Mouse (Mus musculus) intestine, embryonic 14.5 days (tissue): ENCODE measurements around the gene Atg4b. TPM values are rescaled to one million over a fixed set of nuclear protein-coding genes. Genes with fewer than 3 reads are reported as not detected.
"Not testable (repeated sequence)": the region's sequence is repeated elsewhere in the genome, so short reads cannot be mapped to it uniquely, and the experiment has no call there.

Source experiments
- ATAC-seq: fragments of 200-750 bp; cut with Nextera tagmentation; replicated peaks from 2 replicates; pipeline ENCODE4 v1.8.0; 2017; ENCODE audit warnings: low read depth, moderate number of reproducible peaks, moderate TSS enrichment, moderate library complexity; ENCODE audit not compliant: low FRiP score, low TSS enrichment
- DNase-seq: peaks from one replicate; pipeline ENCODE4 v3.0.0-alpha.2; 2018; ENCODE audit warnings: low spot score
- H3K27ac ChIP-seq: fragments of 300-500 bp; sonication (generic); 2 replicates; pipeline ENCODE4 v1.5.1; 2014; ENCODE audit warnings: low read depth, mild to moderate bottlenecking, control low read depth
- H3K27me3 ChIP-seq: fragments of 300-500 bp; sonication (generic); replicated peaks from 2 replicates; pipeline ENCODE4 v1.6.1; 2014; ENCODE audit warnings: low read length, control low read depth; ENCODE audit not compliant: control insufficient read depth, insufficient read depth
- H3K36me3 ChIP-seq: fragments of 300-500 bp; sonication (generic); 2 replicates; pipeline ENCODE4 v1.6.1; 2014; ENCODE audit warnings: low read length, control low read depth; ENCODE audit not compliant: control insufficient read depth, insufficient read depth
- H3K4me1 ChIP-seq: fragments of 300-500 bp; sonication (generic); replicated peaks from 2 replicates; pipeline ENCODE4 v1.6.1; 2014; ENCODE audit warnings: low read length, control low read depth, mixed read lengths; ENCODE audit not compliant: control insufficient read depth, insufficient read depth
- H3K4me2 ChIP-seq: fragments of 300-500 bp; sonication (generic); 2 replicates; pipeline ENCODE4 v1.6.1; 2014; ENCODE audit warnings: low read length
- H3K4me3 ChIP-seq: fragments of 300-500 bp; sonication (generic); 2 replicates; pipeline ENCODE4 v1.5.1; 2014; ENCODE audit warnings: low read depth, low read length, control low read depth, mixed read lengths
- H3K9ac ChIP-seq: fragments of 300-500 bp; sonication (generic); 2 replicates; pipeline ENCODE4 v1.6.1; 2014; ENCODE audit warnings: mild to moderate bottlenecking, low read length
- H3K9me3 ChIP-seq: fragments of 300-500 bp; sonication (generic); 2 replicates; pipeline ENCODE4 v1.6.1; 2016; ENCODE audit warnings: low read length, control low read depth; ENCODE audit not compliant: control insufficient read depth
- WGBS: fragments of 180-500 bp; shearing (Covaris S2); extraction: QIAGEN DNeasy Blood & Tissue Kit; methylation state at CpG from one replicate; pipeline ENCODE4 v1.1.7; 2014; 5-methylcytosine and 5-hydroxymethylcytosine counted together
- polyA plus RNA-seq: library from polyadenylated mRNA; unstranded; fragments of >200 nt; fragmentation: Nextera tagmentation; extraction: Ambion mirVana; gene quantifications from 2 replicates; pipeline ENCODE4 v1.2.1, GENCODE M21; 2014

Gene Atg4b
- polyA plus RNA-seq, 1 experiment from 2014 or later = 82.4 TPM

DNA sequence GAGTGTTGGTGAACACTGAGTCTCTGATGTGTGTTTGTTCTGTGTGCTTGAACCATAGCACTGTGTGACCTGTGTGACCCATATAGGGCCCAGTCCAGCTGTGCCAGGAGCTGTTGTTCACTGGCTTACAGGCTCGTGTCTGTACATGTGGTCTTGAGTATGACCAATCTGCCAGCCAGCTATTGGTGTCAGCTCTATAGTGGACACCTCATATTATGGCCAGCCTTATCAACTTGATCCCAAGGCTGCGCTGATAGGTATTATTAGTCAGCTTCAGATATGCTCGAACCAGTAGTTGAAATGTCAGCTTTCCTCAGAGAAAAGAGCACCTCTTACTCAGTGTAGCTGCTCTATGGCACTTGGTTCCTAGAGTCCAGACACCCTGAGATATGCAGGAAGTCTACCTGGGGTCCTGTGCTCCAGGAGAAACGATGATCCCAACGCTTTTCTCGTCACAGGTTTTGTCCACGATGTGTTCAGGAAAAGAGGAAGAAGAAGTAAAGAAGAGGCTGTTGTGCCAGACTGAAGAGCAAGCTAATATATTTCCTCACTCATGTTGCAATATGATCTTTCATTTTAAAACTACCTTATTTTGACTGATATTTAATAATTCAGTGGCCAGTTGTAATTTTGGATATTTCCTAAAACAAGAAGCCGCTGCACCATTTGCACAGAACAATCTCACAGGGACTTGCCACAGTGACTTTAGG is 66.7 kb downstream of the Atg4b start:
- Histone ChIP-seq H3K4me3 (no peak overlapping the region), H3K4me2 (no peak overlapping the region), H3K9me3 (no peaks in the 10 kb centered on the region), H3K4me1 (no peaks in the 10 kb centered on the region), H3K36me3 (peaks cover 87% of the 10 kb centered on the region), H3K27me3 (no peaks in the 10 kb centered on the region), H3K9ac (no peak overlapping the region), H3K27ac (no peak overlapping the region)
- ATAC-seq = no peak
- DNase-seq = no peak
- 93% methylated on average over 8 of the region's 8 CpGs for WGBS

DNA sequence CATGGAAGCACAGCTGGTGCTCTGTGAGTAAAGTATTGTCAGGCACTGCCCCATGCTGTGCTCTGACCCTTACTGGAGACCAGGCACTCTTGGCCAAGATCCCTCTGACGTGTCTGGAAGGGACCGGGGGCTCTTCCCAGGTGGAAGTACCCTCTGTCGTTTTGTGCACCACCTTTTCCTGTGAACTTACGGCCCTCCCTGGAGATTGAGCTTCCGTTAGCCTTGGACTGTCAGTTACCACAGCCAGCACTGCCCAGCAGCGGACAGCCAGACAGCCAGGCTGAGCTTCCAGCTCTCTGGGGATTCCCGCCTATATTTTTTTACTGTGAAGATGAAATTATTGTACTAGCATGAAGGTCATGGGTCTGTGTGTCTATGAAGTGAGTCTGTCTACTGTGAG is 67.4 kb downstream of the Atg4b start:
- H3K36me3 ChIP-seq = peaks cover 79% of the 10 kb centered on the region
- H3K27ac ChIP-seq = no peak overlapping the region
- no peaks in the 10 kb centered on the region for H3K9me3 ChIP-seq

DNA sequence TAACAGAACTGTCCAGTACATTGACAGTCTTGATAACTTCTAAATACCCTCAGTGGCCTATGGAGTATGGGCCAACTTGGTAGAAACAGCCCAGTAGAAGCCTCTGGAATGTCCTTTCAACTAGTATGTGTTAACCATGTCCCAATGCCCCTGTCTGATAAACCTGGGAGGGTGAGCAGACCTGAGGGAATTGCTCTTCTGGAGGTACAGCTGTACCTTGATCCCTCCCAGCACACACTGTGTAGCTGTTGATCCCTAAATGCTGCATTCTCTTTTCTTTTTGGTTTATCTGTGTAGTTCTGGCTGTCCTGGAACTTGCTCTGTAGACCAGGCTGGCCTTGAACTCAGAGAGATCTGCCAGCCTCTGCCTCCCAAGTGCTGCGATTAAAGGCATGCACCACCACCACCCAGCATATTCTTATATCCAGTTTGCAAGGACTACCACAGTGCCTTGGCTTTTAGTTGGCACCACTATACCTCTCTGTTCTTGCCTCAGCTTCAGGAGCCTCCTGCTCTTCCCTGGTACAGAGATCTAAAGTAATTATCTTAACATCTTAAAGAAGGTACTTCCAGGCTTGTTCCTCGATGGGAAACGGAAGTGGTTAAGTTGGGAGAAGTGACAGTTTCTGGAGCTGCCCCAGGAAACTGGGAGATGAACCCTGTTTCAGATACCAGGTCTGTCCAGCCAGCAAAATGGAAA is 72.6 kb downstream of the Atg4b start:
- Histone ChIP-seq H3K27me3 (no peaks in the 10 kb centered on the region), H3K4me3 (no peak overlapping the region), H3K9me3 (no peaks in the 10 kb centered on the region), H3K36me3 (peaks cover 27% of the 10 kb centered on the region), H3K4me1 (peaks cover 15% of the 10 kb centered on the region; the same call in 1 of the 2 replicates), H3K27ac (peak overlapping the region; percentile 92; the same call in 1 of the 2 replicates), H3K4me2 (peak overlapping the region; percentile 94), H3K9ac (0 out of 2 replicates have a peak overlapping the region, but pooled peaks have one; percentile 72)
- DNase-seq = no peak
- ATAC-seq = no peak
- WGBS = 73% methylated on average over 3 of the region's 3 CpGs

More for the DNA sequence above, 67.4 kb downstream of the Atg4b start:
- Histone ChIP-seq H3K4me1 (no peaks in the 10 kb centered on the region), H3K27me3 (no peaks in the 10 kb centered on the region), H3K4me3 (no peak overlapping the region), H3K9ac (no peak overlapping the region), H3K4me2 (no peak overlapping the region)
- no peak for ATAC-seq
- no peak for DNase-seq
- 92% methylated on average over 7 of the region's 7 CpGs for WGBS

DNA sequence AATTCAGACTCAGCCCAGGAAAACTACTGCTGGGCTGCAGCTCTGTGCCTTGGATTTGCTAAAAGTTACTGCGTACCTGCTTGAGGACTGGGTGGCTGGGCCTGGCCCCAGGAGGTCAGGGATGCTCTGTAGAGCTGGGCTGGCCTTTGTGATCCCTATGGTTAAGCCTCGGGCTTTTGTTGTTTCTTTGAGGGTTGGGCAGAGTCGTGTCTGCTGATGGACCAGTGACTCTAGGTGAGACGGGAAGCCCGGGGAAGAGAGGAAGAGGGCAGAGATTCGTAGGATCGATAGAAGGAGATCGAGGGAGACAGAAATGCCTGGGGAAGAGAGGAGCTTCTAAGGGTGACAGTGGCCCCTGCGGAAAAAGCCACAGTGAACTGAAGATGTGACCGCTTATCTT is 73.3 kb downstream of the Atg4b start, which contains the start of gene D2hgdh:
Gene D2hgdh (plus strand): TSS at position 301 of the 400 bp plus-strand sequence.
- Histone ChIP-seq H3K4me2 (peak within 1 kb of the TSS; percentile 94), H3K27ac (peak within 1 kb of the TSS; percentile 92), H3K36me3 (peaks cover 20% of the 10 kb centered on the region), H3K4me1 (peaks cover 15% of the 10 kb centered on the region; the same call in 1 of the 2 replicates), H3K9ac (peak within 1 kb of the TSS; percentile 72), H3K27me3 (no peaks in the 10 kb centered on the region), H3K4me3 (peak within 1 kb of the TSS; percentile 64), H3K9me3 (no peaks in the 10 kb centered on the region)
- ATAC-seq = peak; percentile 9; the same call in 1 of the 2 replicates
- DNase-seq = no peak
- 4% methylated on average over 10 of the region's 10 CpGs for WGBS

DNA sequence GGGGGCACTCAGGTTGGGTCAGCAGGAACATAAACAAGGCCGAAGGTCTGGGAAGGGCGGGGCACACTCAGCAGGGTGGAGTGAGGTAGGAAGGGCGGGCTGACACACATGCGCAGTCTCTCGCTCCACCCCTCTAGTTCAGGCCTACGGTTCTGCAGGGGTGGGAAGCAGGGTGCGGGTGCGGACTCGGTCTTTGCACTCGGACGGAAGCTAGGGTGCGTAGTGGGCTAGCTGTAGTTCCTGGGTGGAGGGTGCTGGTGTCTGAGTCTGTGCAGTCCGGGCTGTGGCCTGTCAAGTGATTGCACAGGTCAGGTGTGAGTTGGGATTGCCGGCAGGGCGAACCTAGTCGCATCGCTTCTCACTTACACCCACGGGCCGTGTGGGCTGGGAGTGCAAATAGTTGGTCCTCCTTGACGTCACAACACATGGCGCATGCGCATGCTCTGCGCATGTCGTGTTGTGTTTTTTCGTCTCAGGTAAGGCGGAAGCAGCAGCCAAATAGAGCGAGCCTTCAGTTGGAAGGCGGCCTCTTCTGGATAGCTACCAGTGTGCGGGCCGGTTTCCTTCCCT is 73.9 kb downstream of the Atg4b start:
- ATAC-seq = peak; percentile 97
- H3K9ac ChIP-seq = peak overlapping the region; percentile 72
- peaks cover 15% of the 10 kb centered on the region; the same call in 1 of the 2 replicates for H3K4me1 ChIP-seq
- peak overlapping the region; percentile 94 for H3K4me2 ChIP-seq
- peak; percentile 97 for DNase-seq
- peak overlapping the region; percentile 64 for H3K4me3 ChIP-seq
- WGBS = 1% methylated on average over 30 of the region's 30 CpGs
- H3K27me3 ChIP-seq = no peaks in the 10 kb centered on the region
- H3K36me3 ChIP-seq = peaks cover 15% of the 10 kb centered on the region
- H3K9me3 ChIP-seq = no peaks in the 10 kb centered on the region
- H3K27ac ChIP-seq = peak overlapping the region; percentile 92

DNA sequence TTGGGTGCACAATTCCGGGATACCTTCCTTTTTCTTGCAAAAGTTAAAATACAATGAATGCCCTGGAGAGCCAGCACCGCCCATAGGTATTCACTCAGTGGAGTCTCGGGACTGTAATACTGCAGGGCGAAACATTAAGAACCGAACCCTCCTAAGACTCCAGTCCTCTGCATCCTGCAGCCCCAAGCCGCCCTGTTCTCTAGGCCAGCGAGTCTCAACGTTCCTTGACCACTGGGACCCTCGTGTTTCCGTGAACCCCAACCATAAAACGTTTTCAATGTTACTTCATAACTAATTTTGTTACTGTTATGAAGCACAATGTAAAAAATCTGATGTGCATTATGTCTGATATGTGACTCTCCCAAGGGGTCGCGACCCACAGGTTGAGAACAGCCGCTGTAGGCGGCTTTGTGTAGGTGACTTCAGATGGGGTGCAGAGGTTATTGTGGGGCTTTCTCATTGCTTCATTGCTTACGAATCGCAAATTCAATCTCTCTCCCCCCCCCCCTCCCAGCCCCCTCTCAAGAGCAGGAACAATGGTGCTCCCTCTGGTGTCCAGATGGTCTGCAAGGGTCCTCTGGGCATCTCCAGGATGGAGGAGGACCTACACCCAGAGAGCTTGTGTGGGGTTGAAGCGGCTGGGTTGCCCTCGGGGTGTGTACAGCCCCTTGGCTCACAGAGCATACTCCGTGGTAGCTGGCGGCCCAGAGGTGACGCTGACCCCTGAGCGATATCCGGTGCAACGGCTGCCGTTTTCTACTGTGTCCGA is 74.7 kb downstream of the Atg4b start:
- Histone ChIP-seq H3K4me1 (peaks cover 15% of the 10 kb centered on the region; the same call in 1 of the 2 replicates), H3K9ac (peak overlapping the region; percentile 72), H3K4me3 (peak overlapping the region; percentile 64), H3K27me3 (no peaks in the 10 kb centered on the region), H3K4me2 (peak overlapping the region; percentile 94), H3K9me3 (no peaks in the 10 kb centered on the region), H3K36me3 (peaks cover 7% of the 10 kb centered on the region), H3K27ac (peak overlapping the region; percentile 92)
- 41% methylated on average over 27 of the region's 27 CpGs for WGBS
- ATAC-seq = peak; percentile 25; the same call in 1 of the 2 replicates
- no peak for DNase-seq

DNA sequence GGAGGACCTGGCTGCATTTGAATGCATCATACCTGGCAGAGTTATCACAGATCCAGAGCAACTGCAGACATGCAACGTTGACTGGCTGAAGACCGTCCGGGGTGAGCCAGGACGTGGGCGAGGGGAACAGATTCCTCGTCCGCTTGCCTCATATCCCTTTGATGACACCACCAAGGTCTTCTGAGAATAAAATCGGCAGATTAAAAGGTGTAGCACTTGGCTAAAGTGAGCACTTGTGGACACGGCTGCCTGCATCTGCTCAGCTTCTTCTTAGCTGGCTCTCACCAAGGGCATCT is 75.2 kb downstream of the Atg4b start:
- Histone ChIP-seq H3K36me3 (peaks cover 2% of the 10 kb centered on the region), H3K27me3 (no peaks in the 10 kb centered on the region), H3K9ac (no peak overlapping the region), H3K4me1 (peaks cover 15% of the 10 kb centered on the region; the same call in 1 of the 2 replicates), H3K9me3 (no peaks in the 10 kb centered on the region), H3K4me2 (no peak overlapping the region; the same call in 1 of the 2 replicates), H3K4me3 (0 out of 2 replicates have a peak overlapping the region, but pooled peaks have one; percentile 64), H3K27ac (no peak overlapping the region)
- 94% methylated on average over 9 of the region's 9 CpGs for WGBS
- DNase-seq (no peak), ATAC-seq (no peak)

DNA sequence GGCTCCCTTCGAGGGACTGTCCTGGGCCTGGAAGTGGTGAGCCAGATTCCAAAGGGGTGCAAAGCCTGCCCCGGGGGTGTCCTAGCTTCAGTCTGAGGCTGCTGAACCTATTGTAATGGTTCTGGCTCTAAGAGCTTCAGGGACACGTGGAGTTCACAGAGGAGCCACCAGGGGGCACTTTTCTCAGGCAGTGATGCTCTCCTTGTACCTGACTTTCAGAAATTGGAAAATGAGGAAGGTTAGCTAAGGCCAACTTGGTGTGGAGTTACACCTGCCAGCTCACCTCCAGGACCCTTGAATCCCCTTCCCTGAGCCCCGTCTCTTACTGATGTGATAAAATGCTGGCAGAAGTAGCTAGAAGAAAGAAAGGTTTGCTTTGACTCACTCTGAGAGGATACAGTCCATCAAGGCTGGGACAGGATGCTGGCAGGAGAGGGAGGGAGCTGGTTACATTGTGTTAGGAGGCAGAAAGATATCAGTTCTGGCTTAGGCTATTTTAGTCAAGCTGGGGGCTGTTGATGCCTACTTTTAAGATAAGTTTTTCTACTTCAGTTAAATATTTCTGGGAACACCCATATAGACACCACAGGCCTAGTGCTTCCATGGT is 81.6 kb downstream of the Atg4b start:
- not testable (repeated sequence) for H3K36me3 ChIP-seq, H3K9me3 ChIP-seq, H3K4me2 ChIP-seq, H3K27ac ChIP-seq, H3K9ac ChIP-seq, H3K27me3 ChIP-seq, H3K4me1 ChIP-seq, H3K4me3 ChIP-seq, DNase-seq, ATAC-seq
- 69% methylated on average over 2 of the region's 4 CpGs for WGBS
